Mouse (Mus musculus): ENCODE data around the gene Fbxo41. TPM values are rescaled to one million over a fixed set of nuclear protein-coding genes. Genes with fewer than 3 reads are reported as not detected.

Gene Fbxo41
- polyA plus RNA-seq, 1 experiment = 0.20 TPM

Other genes with a start within 250 kb of the Fbxo41 start
- 1.2 and 1.3 TPM in 2 replicates for gene Sfxn5, start 169.6 kb downstream of the Fbxo41 start, polyA plus RNA-seq (2012; rRNA removed)
- gene Rab11fip5, start 128.4 kb downstream of the Fbxo41 start, polyA plus RNA-seq (2012; rRNA removed) = 3.3 and 4.0 TPM in 2 replicates
- gene Noto, start 79.1 kb downstream of the Fbxo41 start, polyA plus RNA-seq (2012; rRNA removed) = not detected in 2 replicates
- gene Smyd5, start 71.0 kb downstream of the Fbxo41 start, polyA plus RNA-seq (2012; rRNA removed) = 18.1 and 21.2 TPM in 2 replicates
- gene Cct7, start 51.5 kb downstream of the Fbxo41 start, polyA plus RNA-seq (2012; rRNA removed) = 117 and 123 TPM in 2 replicates
- gene Pradc1, start 51.0 kb downstream of the Fbxo41 start, polyA plus RNA-seq (2012; rRNA removed) = 23.4 and 25.5 TPM in 2 replicates
- gene Egr4, start 10.6 kb upstream of the Fbxo41 start, polyA plus RNA-seq (2012; rRNA removed) = 0.04 TPM in 1 of 2 replicates, not detected in the other
- 0.43 and 0.69 TPM in 2 replicates for gene Alms1, start 84.5 kb upstream of the Fbxo41 start, polyA plus RNA-seq (2012; rRNA removed)
- gene Nat8f7, start 210.2 kb upstream of the Fbxo41 start, polyA plus RNA-seq (2012; rRNA removed) = 0.67 TPM in 1 of 2 replicates, not detected in the other